Mouse (Mus musculus) 3134 (cell line): ENCODE data around the gene Ccn6.
"Not testable (repeated sequence)": the region's sequence is repeated elsewhere in the genome, so short reads cannot be mapped to it uniquely, and the experiment has no call there.

Experiments
- DNase-seq: peaks from one replicate; pipeline ENCODE4 v3.0.0-alpha.2; 2011; ENCODE audit warnings: low spot score; ENCODE audit not compliant: insufficient read length; ENCODE audit errors: extremely low read depth

The Ccn6 gene

GRCm38 (mm10) chr10:39163694-39164093, at the start of gene Ccn6:
Ccn6 (minus strand) TSS chr10:39163794.
- DNase-seq, result no peak

GRCm38 (mm10) chr10:39210031-39210430, 46.4 kb upstream of the Ccn6 start:
- DNase-seq, result no peak

- DNase-seq, result no peak
Observed at GRCm38 (mm10) chr10:39209161-39210025, 45.8 kb upstream of the Ccn6 start.

- no peak for DNase-seq
Observed at GRCm38 (mm10) chr10:39208712-39209111, 45.1 kb upstream of the Ccn6 start.

GRCm38 (mm10) chr10:39207310-39207855, 43.8 kb upstream of the Ccn6 start:
- DNase-seq, result no peak

GRCm38 (mm10) chr10:39202490-39202889, 38.9 kb upstream of the Ccn6 start:
- DNase-seq, result no peak

- DNase-seq, result not testable (repeated sequence)
Observed at GRCm38 (mm10) chr10:39198216-39198615, 34.6 kb upstream of the Ccn6 start.

GRCm38 (mm10) chr10:39192673-39193072, 29.1 kb upstream of the Ccn6 start:
- DNase-seq, result no peak

GRCm38 (mm10) chr10:39185545-39185906, 21.9 kb upstream of the Ccn6 start:
- no peak for DNase-seq

- DNase-seq, result no peak
Observed at GRCm38 (mm10) chr10:39184864-39185544, 21.4 kb upstream of the Ccn6 start.

- no peak for DNase-seq
Observed at GRCm38 (mm10) chr10:39176981-39177380, 13.4 kb upstream of the Ccn6 start.

GRCm38 (mm10) chr10:39173077-39173476, 9.5 kb upstream of the Ccn6 start:
- no peak for DNase-seq

GRCm38 (mm10) chr10:39172540-39172931, 8.9 kb upstream of the Ccn6 start:
- no peak for DNase-seq

GRCm38 (mm10) chr10:39171603-39172539, 8.3 kb upstream of the Ccn6 start:
- peak; percentile 58 for DNase-seq

- peak; percentile 73 for DNase-seq
Observed at GRCm38 (mm10) chr10:39171134-39171533, 7.5 kb upstream of the Ccn6 start.

GRCm38 (mm10) chr10:39170706-39171105, 7.1 kb upstream of the Ccn6 start:
- no peak for DNase-seq

- DNase-seq, result peak; percentile 28
Observed at GRCm38 (mm10) chr10:39170181-39170580, 6.6 kb upstream of the Ccn6 start.

GRCm38 (mm10) chr10:39169642-39170041, 6.0 kb upstream of the Ccn6 start:
- no peak for DNase-seq

- DNase-seq, result no peak
Observed at GRCm38 (mm10) chr10:39167611-39168010, 4.0 kb upstream of the Ccn6 start.

GRCm38 (mm10) chr10:39165632-39166115, 2.1 kb upstream of the Ccn6 start:
- no peak for DNase-seq
